Mouse (Mus musculus) E14TG2a.4 (cell line): ENCODE measurements around the gene Topaz1.

ENCODE experiments used
- H3K27me3 ChIP-seq: 2 replicates; pipeline ENCODE4 v1.6.1; 2014; ENCODE audit warnings: low read length, control low read depth; ENCODE audit not compliant: insufficient read depth
- H3K36me3 ChIP-seq: 2 replicates; pipeline ENCODE4 v1.6.1; 2014; ENCODE audit warnings: low read length, control low read depth; ENCODE audit not compliant: insufficient read depth
- H3K4me1 ChIP-seq: replicated peaks from 2 replicates; pipeline ENCODE4 v1.6.1; 2014; ENCODE audit warnings: low read depth, low read length, control low read depth
- H3K4me3 ChIP-seq: replicated peaks from 2 replicates; pipeline ENCODE4 v1.5.1; 2014; ENCODE audit warnings: mild to moderate bottlenecking, low read length
- H3K9me3 ChIP-seq: 2 replicates; pipeline ENCODE4 v1.6.1; 2014; ENCODE audit warnings: low read length, control low read depth
- CTCF ChIP-seq: conservative IDR thresholded peaks from 2 replicates; pipeline ENCODE4 v1.5.1; 2014; ENCODE audit warnings: low read length
- NANOG ChIP-seq: IDR thresholded peaks from 2 replicates; pipeline ENCODE4 v1.6.1; 2014; ENCODE audit warnings: borderline replicate concordance, low read length, mixed read lengths
- POU5F1 ChIP-seq: IDR thresholded peaks from 2 replicates; pipeline ENCODE4 v1.6.1; 2014; ENCODE audit warnings: low read length, borderline replicate concordance

Topaz1 gene

GRCm38 (mm10) chr9:122805053-122805844, 58.1 kb downstream of the Topaz1 start, which contains the start of gene Tcaim:
TSS of gene Tcaim (plus strand) at chr9:122805539.
- no peaks in the 10 kb centered on the region for H3K36me3 ChIP-seq
- H3K4me1 ChIP-seq = peaks cover 15% of the 10 kb centered on the region
- H3K27me3 ChIP-seq = no peaks in the 10 kb centered on the region
- H3K9me3 ChIP-seq = no peaks in the 10 kb centered on the region
- TF ChIP-seq CTCF = no peak
- no peak for TF ChIP-seq NANOG
- TF ChIP-seq POU5F1 = no peak
- H3K4me3 ChIP-seq = peak within 1 kb of the TSS; percentile 85

GRCm38 (mm10) chr9:122805845-122806341, 58.7 kb downstream of the Topaz1 start:
- Histone ChIP-seq H3K9me3 (no peaks in the 10 kb centered on the region), H3K36me3 (no peaks in the 10 kb centered on the region), H3K27me3 (no peaks in the 10 kb centered on the region), H3K4me1 (peaks cover 15% of the 10 kb centered on the region), H3K4me3 (peak overlapping the region; percentile 85)
- TF ChIP-seq CTCF (no peak), POU5F1 (no peak), NANOG (no peak)

GRCm38 (mm10) chr9:122807186-122807585, 60.0 kb downstream of the Topaz1 start:
- Histone ChIP-seq H3K4me3 (no peak overlapping the region), H3K27me3 (no peaks in the 10 kb centered on the region), H3K4me1 (peaks cover 15% of the 10 kb centered on the region), H3K9me3 (no peaks in the 10 kb centered on the region), H3K36me3 (0 out of 2 replicates have a peak, but pooled peaks cover 4% of the 10 kb centered on the region)
- TF ChIP-seq NANOG (no peak), CTCF (no peak), POU5F1 (no peak)

GRCm38 (mm10) chr9:122810212-122810611, 63.1 kb downstream of the Topaz1 start:
- Histone ChIP-seq H3K36me3 (0 out of 2 replicates have a peak, but pooled peaks cover 4% of the 10 kb centered on the region), H3K9me3 (no peaks in the 10 kb centered on the region), H3K4me1 (peaks cover 8% of the 10 kb centered on the region), H3K4me3 (no peak overlapping the region), H3K27me3 (no peaks in the 10 kb centered on the region)
- TF ChIP-seq NANOG (no peak), POU5F1 (no peak), CTCF (no peak)

GRCm38 (mm10) chr9:122812386-122812785, 65.2 kb downstream of the Topaz1 start:
- H3K4me1 ChIP-seq = no peaks in the 10 kb centered on the region
- H3K36me3 ChIP-seq = 0 out of 2 replicates have a peak, but pooled peaks cover 4% of the 10 kb centered on the region
- no peak overlapping the region for H3K4me3 ChIP-seq
- no peak for TF ChIP-seq CTCF
- no peak for TF ChIP-seq POU5F1
- TF ChIP-seq NANOG = no peak
- H3K27me3 ChIP-seq = no peaks in the 10 kb centered on the region
- no peaks in the 10 kb centered on the region for H3K9me3 ChIP-seq

GRCm38 (mm10) chr9:122814775-122815174, 67.6 kb downstream of the Topaz1 start:
- H3K27me3 ChIP-seq = no peaks in the 10 kb centered on the region
- TF ChIP-seq CTCF (no peak), NANOG (no peak), POU5F1 (no peak)

GRCm38 (mm10) chr9:122815239-122815851, 68.2 kb downstream of the Topaz1 start:
- Histone ChIP-seq H3K27me3 (no peaks in the 10 kb centered on the region), H3K4me3 (no peak overlapping the region), H3K36me3 (peaks cover 7% of the 10 kb centered on the region; the same call in 1 of the 2 replicates), H3K4me1 (peaks cover 3% of the 10 kb centered on the region), H3K9me3 (no peaks in the 10 kb centered on the region)
- no peak for TF ChIP-seq POU5F1
- no peak for TF ChIP-seq CTCF
- no peak for TF ChIP-seq NANOG

More at GRCm38 (mm10) chr9:122814775-122815174, 67.6 kb downstream of the Topaz1 start:
- Histone ChIP-seq H3K9me3 (no peaks in the 10 kb centered on the region), H3K4me3 (no peak overlapping the region), H3K4me1 (no peaks in the 10 kb centered on the region), H3K36me3 (0 out of 2 replicates have a peak, but pooled peaks cover 4% of the 10 kb centered on the region)

- peaks cover 33% of the 10 kb centered on the region for H3K36me3 ChIP-seq
- no peak overlapping the region for H3K4me3 ChIP-seq
- no peaks in the 10 kb centered on the region for H3K27me3 ChIP-seq
- H3K9me3 ChIP-seq = no peaks in the 10 kb centered on the region
- H3K4me1 ChIP-seq = peaks cover 21% of the 10 kb centered on the region
- no peak for TF ChIP-seq CTCF
- no peak for TF ChIP-seq POU5F1
- no peak for TF ChIP-seq NANOG
These were observed 76.3 kb downstream of the Topaz1 start for GRCm38 (mm10) chr9:122823374-122824017.
